Mouse (Mus musculus): ENCODE measurements around the gene Gm9817.
"Not testable (repeated sequence)": the region's sequence is repeated elsewhere in the genome, so short reads cannot be mapped to it uniquely, and the experiment has no call there.

Gene Gm9817

GRCm38 (mm10) chr13:45078392-45078791 is at the start of gene Gm9817:
Gm9817 (plus strand) TSS chr13:45078692.
- not testable (repeated sequence) for DNase-seq (ENCODE audit: extremely low spot score)

GRCm38 (mm10) chr13:45029791-45030190 is 48.7 kb upstream of the Gm9817 start:
- no peak for DNase-seq (ENCODE audit: extremely low spot score)

- DNase-seq (ENCODE audit: extremely low spot score), result peak; percentile 85
Measured at GRCm38 (mm10) chr13:45030830-45031229, 47.7 kb upstream of the Gm9817 start.

DNA sequence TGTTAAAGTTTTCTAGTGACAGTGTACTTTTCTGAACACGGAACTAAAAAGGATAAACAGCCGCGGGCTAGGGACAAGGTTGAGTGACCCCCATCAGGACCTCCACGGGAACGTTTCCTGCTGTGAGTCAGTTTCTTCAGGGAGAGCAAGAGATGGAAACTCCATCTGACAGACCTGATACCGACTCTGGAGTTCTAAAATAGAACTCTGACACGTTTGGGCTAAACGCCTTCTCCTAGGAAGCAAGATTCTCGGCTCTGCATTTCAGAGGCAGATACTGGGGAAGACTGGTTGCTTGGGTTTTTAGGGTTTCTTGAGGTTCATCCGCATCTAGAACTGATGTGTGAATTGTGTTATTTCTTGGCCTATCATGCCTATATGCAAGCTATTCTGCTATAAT is 47.2 kb upstream of the Gm9817 start:
- DNase-seq (ENCODE audit: extremely low spot score), result no peak

GRCm38 (mm10) chr13:45031748-45032147 is 46.7 kb upstream of the Gm9817 start:
- DNase-seq (ENCODE audit: extremely low spot score), result no peak

DNA sequence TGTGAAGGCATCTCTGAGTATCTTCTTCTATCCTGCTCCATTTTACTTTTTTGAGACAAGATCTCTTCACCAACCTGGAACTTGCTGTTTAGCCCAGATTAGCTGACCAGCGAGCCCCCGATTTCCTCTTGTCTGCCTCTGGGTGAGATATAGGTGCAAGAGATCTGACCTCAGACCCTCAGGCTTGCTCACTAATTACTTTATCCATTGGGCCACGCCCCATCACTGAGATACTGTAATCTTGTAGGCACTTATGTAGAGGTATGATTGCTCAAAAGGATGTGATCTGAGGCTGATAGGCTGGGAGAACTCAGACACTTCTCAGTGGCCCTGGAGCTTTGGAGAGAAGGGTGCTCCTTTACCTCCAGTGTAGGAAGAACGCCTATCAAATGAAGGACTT is 46.0 kb upstream of the Gm9817 start:
- no peak for DNase-seq (ENCODE audit: extremely low spot score)

DNA sequence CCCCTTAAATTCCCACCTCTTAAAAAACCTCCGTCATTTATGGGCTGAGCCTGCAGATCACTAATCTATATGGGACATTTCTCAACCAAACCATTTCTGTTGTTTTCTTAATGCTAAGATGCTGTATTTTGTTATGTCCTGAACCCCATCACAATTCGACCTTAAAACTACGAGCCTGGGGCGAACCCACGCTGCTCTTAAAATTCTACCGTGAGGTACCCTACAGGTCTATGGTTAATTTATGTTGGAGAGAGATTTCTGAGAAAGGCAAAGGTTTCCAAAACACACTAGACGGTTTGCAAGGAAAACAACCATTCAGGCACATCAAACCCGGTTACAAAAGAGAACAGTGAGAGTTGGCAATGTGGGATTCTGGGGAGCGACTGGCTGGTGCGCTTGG is 45.1 kb upstream of the Gm9817 start:
- no peak for DNase-seq (ENCODE audit: extremely low spot score)

GRCm38 (mm10) chr13:45034759-45035158 is 43.7 kb upstream of the Gm9817 start:
- no peak for DNase-seq (ENCODE audit: extremely low spot score)

DNA sequence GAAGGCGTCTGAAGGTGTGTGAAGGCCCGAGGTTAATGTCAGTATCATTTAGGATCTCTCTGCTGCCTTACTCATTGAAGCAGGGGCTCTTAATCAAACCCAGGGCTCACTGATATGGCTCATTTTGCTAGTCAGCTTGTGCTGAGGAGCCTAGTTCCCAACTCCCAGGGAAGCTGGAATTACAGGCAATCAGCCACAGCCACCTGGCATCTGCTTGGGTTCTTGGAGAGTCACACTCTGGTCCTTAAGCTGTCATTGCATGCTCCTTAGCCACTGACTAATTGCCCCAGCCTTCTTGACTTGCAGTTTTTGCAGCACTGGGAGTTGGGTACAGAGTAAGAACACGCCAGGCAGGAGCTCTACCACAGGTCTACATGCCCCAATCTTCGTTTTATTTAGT is 42.1 kb upstream of the Gm9817 start:
- DNase-seq (ENCODE audit: extremely low spot score), result no peak

DNA sequence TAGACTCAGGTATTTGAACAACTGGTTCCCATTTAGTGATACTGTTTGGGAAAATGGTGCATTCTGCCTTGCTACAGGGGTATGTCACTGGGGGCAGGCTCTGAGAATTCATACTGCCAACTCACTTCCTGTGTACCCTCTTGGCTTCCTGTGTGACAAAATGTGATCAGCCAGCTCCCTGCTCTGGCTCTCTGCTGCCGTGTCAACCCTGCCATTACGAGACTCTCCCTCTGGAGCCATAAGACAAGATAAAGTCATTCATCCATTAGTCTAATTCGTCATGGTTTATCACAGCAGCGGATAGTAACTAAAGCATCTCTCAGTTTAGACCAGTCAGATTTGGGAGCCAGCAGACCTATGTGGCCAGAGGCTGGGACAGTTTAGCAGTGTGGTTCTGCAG is 38.3 kb upstream of the Gm9817 start:
- DNase-seq (ENCODE audit: extremely low spot score), result no peak

GRCm38 (mm10) chr13:45040741-45041140 is 37.8 kb upstream of the Gm9817 start:
- no peak for DNase-seq (ENCODE audit: extremely low spot score)

- DNase-seq (ENCODE audit: extremely low spot score), result no peak
Measured at GRCm38 (mm10) chr13:45043466-45043865, 35.0 kb upstream of the Gm9817 start.

DNA sequence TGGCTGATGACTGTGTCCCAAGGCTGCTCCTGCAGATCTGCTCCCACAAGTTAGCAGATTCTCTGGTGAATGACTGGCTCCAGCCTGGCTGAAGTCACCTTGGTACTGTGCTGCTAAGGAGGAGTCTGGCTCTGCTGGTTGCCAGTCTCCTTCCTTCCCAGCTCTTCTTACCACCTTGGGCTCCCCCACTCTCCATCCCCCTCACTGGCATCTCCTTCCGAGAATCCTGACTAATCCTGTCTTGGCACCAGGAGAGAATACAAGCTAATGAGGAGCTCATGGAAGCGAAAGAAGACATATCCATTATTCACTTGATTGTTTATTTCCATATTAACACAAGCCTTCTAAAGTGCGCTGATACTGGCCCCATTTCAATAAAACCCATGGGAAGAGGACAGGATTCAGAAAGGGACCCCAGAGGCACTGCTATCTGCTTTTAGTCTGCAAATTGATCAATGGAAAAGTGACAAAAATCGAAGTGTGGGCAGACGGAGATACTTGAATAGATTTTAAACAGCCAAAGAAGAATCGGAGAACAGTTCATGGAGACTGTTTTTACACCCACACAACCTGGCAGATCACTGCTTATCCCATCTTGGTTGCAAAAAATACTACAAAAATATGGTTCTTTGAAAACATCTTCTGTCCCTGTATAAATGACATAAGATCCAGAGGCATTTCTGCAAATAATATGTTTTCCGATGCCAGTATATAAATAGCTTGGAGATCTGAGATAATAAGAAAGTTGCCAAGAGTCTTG is 29.1 kb upstream of the Gm9817 start:
- DNase-seq (ENCODE audit: extremely low spot score), result no peak

DNA sequence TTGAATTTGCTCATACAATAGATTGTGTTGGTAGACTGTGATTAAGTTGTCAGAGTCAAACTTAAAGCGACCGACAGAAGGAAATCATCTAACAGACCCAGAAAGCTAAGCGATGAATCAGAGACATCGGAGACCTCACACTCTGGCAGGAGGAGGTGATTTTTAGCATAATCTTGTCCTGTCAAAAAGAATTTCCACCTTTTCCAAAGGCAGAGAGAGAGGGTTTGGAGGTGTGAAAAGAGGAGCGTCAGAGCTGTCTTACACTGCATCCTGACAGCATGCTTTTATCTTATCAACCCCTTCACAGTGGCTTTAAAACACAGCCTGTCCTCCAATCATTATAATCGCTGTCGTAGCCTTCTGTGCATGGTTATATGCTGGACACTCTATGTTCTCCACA is 25.7 kb upstream of the Gm9817 start:
- DNase-seq (ENCODE audit: extremely low spot score), result no peak

- DNase-seq (ENCODE audit: extremely low spot score), result no peak
Measured at GRCm38 (mm10) chr13:45053843-45054242, 24.6 kb upstream of the Gm9817 start.

- DNase-seq (ENCODE audit: extremely low spot score), result no peak
Measured at GRCm38 (mm10) chr13:45059206-45059605, 19.3 kb upstream of the Gm9817 start.

- no peak for DNase-seq (ENCODE audit: extremely low spot score)
Measured at GRCm38 (mm10) chr13:45063146-45063545, 15.3 kb upstream of the Gm9817 start.

GRCm38 (mm10) chr13:45064951-45065350 is 13.5 kb upstream of the Gm9817 start:
- no peak for DNase-seq (ENCODE audit: extremely low spot score)

DNA sequence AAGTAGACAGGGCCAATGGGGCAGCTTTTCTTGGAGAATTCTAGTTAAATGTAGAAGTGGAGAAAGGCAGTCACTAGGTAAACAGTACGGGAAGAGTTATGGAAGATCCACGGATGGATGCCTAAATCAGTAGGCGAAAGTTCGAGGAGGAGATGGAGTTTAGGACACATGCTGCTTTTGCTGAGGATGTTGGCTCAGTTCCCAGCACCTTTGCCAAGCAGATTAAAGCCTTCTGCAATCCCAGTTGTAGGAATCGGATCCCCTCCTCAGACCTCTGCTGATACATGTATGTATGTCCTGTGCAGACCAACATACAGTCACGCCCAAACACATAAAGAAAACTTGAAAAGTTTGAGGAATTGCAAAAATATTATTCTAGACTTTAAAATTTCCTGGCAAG is 8.1 kb upstream of the Gm9817 start:
- no peak for DNase-seq (ENCODE audit: extremely low spot score)

DNA sequence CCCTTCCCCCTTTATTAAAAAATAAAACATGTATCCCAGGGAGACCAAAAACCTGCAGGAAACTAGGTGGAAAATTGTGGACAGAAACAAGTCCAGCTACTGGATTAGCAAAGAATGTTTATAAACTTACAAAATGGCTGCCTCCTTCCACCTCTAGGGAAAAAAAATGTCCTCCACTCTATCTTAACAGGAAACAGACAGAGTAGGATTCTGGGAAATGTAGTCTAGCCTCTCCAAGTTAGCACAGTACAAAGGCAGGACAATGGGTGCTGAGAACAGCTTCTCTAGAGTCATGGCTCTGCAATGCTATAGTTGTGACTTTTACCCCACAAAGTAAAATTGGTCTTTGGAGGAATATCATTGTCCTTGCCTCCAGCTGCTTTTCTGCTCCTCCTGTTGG is 3.5 kb upstream of the Gm9817 start:
- no peak for DNase-seq (ENCODE audit: extremely low spot score)

DNA sequence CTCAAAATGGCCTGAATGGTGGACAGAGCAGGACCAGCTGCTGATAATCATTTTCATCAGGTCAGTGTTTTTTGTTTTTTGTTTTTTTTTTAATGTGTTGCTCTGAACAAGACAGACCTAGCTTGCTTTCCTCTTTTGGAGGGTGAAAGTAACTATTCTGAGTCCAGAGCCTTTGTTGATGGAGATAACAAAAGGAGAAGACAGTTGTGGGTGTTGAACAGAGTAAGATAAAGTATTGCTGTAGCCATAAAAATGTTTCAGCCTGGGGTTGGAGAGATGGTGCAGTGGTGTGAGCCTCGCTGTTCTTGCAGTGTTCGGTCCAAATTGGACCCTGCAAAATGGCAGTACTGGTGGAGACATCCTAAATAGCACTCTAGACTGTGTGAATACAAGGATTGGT is 2.8 kb upstream of the Gm9817 start:
- DNase-seq (ENCODE audit: extremely low spot score), result no peak

DNA sequence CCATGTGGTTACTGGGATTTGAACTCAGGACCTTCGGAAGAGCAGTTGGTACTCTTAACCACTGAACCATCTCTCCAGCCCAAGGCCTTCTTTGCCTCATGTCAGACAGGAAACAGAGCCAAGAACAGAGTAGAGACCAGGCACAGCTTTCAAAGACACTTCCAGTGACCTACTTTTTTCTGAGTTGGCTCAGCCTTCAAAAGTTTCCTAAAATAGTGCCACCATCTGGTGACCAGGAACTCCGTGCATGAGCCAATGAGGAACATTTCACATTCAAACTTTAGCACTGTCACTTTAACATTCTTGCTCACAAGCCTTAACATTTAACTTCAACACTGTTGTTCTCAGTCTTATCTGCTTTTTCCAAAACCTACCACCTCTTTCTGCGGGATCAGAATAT is 2.3 kb downstream of the Gm9817 start:
- no peak for DNase-seq (ENCODE audit: extremely low spot score)

DNA sequence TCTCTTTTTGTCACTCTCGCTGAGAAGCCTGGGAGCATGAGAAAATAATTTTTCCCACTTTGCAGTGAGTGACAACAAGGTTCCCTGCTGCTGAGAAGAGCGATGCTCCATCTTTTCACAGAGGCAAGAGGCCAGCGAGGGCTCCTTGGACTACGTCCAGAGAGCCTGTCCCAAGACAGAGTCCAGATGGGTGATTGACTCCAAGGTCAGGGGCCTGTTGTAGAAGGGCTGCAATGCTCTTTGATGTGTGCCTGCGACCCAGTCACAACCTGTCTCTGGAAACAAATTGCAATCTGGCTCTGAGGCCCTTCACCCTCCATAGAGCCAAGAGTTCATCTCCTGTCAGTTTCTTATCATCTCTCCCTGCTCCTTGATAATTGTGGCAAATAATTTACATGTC is 5.2 kb downstream of the Gm9817 start:
- DNase-seq (ENCODE audit: extremely low spot score), result peak; percentile 69

GRCm38 (mm10) chr13:45088796-45089221 is 10.3 kb downstream of the Gm9817 start:
- peak; percentile 32 for DNase-seq (ENCODE audit: extremely low spot score)

Data from embryo, embryonic 9.5 days (tissue).